Mouse (Mus musculus): ENCODE measurements around the gene Arhgap19. TPM values are rescaled to one million over a fixed set of nuclear protein-coding genes. Genes with fewer than 3 reads are reported as not detected.
A peak's percentile ranks its signal among the peaks of the same experiment; 100 is the strongest.

The Arhgap19 gene
- total RNA-seq, 4 experiments from 2014 or later = 8.6 to 10.0 (median 9.0) TPM

GRCm38 (mm10) chr19:41800451-41800850 is 1.4 kb downstream of the Arhgap19 start:
- DNase-seq (ENCODE audit: low spot score in 2 of 2) = no peak

GRCm38 (mm10) chr19:41797536-41797935 is 4.3 kb downstream of the Arhgap19 start:
- DNase-seq (ENCODE audit: low spot score in 2 of 2) = no peak

DNA sequence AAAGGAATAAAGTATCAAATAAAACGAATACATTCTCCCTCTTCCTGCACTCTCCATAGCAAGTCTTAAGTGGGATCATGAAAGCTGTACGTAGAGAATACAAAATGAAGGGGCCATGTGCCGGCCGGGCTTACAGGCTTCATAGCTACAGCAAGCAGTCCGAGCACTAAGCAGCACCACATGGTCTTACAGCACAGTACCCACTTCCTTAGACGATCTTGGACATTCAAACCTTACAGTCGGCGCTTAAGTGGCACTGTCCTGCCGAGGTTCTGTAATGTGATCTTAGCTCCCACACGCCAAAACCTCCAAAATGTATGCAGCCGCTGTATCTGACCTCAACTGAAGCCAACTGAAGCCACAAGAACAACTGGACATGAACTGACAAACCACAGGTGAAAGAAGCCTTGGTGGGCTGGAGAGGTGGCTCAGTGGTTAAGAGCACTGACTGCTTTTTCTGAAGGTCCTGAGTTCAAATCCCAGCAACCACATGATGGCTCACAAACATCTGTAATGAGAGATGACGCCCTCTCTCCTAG is 5.0 kb downstream of the Arhgap19 start:
- DNase-seq (ENCODE audit: low spot score in 2 of 2) = no peak

DNA sequence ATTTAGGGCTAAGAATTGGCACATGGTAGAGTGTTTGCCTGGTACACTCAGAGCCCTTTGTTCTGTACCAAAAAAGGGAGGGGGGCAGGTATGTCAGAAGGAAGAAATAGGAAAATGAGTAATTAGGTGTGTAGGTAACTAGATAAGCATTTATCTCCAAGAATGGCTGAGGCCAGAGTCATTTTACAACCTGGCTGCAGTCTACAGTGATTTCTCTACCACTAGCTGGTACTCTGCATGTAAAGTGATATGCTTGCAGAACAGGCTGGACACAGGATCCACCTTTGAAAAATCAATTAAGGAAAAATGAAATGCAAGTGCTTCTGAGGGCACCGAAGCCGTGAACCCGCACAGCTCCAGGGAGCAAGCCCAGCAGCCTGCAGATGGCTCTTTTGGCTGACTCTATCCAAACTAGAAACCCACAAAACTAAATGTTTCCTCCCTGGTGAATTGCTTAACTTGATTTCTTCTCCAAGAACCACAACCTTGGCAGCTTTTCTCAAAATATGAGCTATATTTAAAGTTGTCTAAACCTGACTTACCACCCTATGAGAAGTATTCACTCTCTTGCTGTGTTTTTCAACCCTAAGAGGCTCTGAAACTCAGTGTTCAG is 5.6 kb downstream of the Arhgap19 start:
- DNase-seq (ENCODE audit: low spot score in 2 of 2) = no peak

- no peak for DNase-seq (ENCODE audit: low spot score in 2 of 2)
Measured at GRCm38 (mm10) chr19:41794901-41795300, 6.9 kb downstream of the Arhgap19 start.

GRCm38 (mm10) chr19:41794017-41794416 is 7.8 kb downstream of the Arhgap19 start:
- no peak for DNase-seq (ENCODE audit: low spot score in 2 of 2)

- no peak for DNase-seq (ENCODE audit: low spot score in 2 of 2)
Measured at GRCm38 (mm10) chr19:41792934-41793486, 8.8 kb downstream of the Arhgap19 start.

- no peak for DNase-seq (ENCODE audit: low spot score in 2 of 2)
Measured at GRCm38 (mm10) chr19:41791384-41791783, 10.5 kb downstream of the Arhgap19 start.

GRCm38 (mm10) chr19:41789110-41789961 is 12.5 kb downstream of the Arhgap19 start:
- no peak for DNase-seq (ENCODE audit: low spot score in 2 of 2)

DNA sequence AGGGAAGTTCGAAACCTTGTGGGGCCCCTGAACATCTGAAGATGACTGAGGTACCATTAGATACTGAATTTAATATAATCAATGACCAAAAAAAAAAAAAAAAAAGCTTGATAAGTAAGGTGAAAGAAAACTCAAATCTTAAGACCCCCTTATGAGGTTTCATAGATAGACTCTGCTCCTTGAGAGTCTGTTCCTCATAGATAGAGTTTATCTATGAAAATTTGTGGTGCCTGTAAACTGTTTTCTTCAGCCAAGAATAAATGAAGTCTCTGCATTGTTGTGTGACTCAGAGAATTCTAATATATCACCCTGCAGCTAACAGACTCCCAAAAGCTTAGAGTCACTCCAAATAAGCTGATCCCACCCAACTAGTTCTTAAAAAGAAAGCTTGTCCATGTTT is 15.0 kb downstream of the Arhgap19 start:
- DNase-seq (ENCODE audit: low spot score in 2 of 2) = no peak

DNA sequence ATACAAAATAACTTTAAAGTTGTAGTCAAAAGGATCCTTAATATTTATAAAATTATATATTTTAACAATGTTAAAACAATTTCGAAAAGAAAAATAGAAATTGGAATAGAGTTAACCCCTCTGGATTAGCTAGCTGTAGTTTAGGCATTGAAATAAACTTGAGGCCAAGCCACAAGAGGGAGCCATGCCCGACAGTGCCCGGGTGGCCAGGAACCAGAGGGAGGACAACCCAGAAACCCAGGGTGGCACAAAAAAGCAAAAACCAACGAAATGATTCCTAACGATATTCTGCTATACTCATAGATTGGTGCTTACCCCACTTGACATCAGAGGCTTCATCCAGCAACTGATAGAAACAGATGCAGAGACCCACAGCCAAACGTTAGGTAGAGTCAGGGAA is 24.3 kb downstream of the Arhgap19 start:
- no peak for DNase-seq (ENCODE audit: low spot score in 2 of 2)

DNA sequence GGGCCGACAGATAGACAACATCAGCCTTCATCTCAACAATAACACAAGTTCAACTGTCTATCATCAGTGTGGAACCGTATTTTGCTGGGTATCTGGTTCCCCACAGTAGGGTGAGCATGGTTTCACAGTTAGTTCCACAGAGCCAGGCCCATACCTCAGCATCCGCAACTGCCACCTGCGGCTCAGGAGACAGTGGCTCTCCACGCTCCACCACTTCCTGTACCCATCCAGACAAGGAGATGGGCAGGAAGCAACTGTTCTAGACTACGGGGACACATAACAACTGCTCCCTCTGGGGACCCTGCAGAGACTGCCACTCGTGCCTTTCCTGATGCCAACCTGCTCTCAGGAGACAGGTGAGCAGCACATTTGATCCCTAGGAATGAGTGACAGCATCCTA is 33.1 kb downstream of the Arhgap19 start:
- no peak for DNase-seq (ENCODE audit: low spot score in 2 of 2)

DNA sequence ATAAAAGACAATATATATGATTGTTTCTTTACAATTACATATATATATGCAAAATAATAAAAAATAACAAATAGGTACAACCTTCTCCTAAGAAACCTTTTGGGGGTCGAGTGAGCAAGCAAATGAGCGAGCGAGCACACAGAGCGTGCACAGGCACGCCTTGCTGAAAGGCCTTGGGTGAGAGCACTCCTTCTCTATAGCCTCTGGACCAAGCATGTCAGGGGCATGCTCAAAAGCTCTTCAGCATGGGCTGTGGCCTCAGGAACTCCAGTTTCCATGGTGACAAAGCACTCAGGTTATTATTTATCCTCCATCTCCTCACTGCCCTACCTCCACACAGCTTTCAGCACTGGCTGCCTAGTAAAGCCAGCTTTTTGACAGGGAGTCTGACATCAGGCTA is 35.2 kb downstream of the Arhgap19 start:
- DNase-seq (ENCODE audit: low spot score in 2 of 2) = no peak

DNA sequence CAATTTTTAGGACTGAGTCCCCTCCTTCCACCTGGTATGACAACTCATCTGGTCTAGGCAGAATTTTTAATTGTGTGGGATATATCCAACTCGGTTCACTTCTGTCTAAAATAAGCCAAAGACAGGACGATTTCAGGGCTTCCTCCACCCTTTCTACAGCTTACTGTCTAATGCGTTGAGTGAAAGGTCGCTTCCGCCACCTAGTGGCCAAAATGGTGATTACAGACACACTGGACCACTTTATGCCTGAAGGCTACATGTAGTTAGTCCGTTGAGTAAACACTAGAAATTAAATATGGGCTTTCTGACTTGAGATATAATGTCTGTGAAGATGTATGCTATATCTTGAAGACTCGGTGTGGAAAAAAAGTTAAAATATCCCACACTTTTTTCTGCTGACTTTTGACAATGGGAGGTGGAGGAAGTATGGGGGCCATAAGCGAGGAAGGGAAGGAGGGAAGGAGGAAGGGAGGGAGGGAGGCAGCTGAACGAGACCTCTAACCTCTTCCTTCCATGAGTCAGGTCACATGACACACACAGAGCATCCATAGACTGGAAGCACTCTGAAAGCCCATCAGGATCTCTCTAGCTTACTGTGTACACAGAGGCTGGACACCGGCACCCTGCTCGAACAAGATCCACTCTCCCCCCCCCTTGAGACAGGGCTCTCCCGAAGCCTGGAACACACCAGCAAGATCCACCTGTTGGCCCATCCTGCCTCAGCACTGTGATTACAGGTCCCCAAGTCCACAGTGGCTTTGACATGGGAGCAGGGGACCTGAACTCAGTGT is 37.8 kb downstream of the Arhgap19 start:
- peak; percentile 65 to 73 for DNase-seq (ENCODE audit: low spot score in 2 of 2)

DNA sequence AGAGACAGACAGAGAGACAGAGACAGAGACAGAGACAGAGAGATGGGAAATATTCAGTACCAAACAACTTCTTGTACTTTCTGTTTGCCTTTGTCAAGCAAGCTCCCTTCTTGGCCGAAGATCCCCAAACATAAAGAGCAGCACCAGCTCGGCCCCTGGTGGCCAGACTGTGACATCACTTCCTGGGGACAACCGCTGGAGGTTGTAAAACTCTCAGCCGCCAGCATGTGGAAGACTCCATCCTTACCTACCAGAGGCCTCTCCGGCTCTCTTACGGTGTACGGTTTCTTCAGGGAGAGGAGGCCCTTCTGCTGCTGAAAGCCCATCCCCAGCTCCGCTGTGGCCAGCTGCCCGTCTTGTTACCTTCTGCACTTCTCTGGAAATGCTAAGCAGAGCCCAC is 40.3 kb downstream of the Arhgap19 start:
- no peak for DNase-seq (ENCODE audit: low spot score in 2 of 2)

- DNase-seq (ENCODE audit: low spot score in 2 of 2) = no peak
Measured at GRCm38 (mm10) chr19:41759765-41760164, 42.1 kb downstream of the Arhgap19 start.

- DNase-seq (ENCODE audit: low spot score in 2 of 2) = no peak
Measured at GRCm38 (mm10) chr19:41759270-41759669, 42.6 kb downstream of the Arhgap19 start.

DNA sequence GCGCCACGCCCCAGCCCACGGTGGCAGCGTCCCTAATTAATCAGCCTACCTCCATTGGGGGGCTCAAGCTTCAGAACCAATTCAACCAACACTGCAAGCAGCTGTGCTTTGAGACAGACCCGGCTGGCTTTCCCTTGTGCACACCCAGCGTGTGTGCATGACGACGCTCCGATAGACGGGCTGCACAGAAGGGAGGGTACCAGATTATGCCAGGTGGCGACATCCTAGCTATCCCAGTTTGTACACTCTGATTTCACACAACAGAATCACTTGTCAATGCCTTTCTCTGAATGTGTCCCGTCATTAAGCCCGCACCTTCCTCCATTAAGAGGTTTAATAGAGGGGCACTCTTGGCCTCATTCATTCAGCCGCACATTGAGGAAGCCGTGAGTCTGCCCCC is 47.1 kb downstream of the Arhgap19 start:
- DNase-seq (ENCODE audit: low spot score in 2 of 2) = no peak

DNA sequence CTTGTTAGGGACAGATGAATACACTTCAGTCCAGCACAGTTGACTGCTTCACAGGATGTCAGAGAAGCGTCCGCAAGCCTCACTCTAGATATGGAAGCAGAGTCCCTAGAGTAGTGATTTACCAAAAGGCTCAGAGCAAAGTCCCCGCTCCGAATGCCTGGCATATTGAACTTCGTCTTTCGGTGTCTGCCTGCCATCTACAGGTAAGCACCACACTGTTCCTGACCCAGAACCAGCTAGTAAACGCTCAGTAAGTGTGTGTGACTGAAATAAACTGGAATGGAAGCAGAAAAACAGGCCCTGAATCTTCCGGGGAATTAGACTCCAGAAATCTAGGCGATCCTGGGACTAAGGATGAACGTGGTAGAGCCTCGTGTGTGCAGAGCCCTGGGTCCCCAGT is 49.9 kb downstream of the Arhgap19 start:
- no peak for DNase-seq (ENCODE audit: low spot score in 2 of 2)

DNA sequence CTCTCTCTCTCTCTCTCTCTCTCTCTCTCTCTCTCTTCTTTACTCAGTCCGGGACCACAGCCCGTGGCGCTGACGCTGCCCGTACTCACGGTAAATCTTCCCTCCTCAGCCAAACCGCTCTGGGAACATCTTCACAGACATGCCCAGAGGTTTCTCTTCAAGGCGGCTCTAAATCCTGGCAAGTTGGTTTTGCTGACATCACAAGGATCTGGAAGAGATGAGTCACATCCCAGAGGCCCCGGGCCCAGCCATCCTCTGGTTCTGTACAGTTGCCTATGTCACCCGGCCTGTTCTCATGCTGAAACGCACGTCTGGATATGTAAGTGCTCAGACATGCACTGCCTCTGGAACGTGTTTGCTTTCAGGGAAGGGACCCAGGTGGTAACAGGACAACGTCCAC is 54.4 kb downstream of the Arhgap19 start:
- no peak for DNase-seq (ENCODE audit: low spot score in 2 of 2)

DNA sequence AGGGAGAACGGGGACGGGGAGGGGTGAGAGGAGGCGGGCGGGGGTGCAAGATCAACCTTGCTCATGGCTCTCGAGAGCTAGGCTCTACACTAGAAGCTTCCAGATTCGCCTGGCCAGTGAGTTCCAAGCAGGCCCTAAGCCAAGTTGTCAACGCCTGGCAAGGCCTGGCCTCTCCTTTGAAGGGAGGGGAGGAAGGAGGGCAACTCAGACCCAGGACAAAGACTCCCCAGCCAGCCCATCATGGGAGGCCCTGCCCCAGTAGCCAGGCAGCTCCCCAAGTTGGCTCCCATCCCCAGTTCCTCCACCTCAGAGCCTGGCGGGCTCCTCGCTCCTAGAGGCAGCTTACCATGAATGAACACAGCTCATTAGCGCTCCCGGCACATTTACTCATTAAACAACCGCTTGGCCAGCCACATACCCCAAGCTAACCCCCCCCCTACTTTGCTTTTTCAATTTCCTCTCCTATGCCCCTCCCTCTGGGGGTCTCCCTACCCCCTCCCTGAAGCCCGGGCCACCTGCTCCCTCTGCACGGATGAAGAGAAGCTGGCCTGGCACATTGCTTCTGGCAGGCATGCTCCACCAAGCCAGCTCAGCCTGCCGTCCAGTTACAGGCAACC is 55.8 kb downstream of the Arhgap19 start:
- DNase-seq (ENCODE audit: low spot score in 2 of 2) = no peak
